Mouse (Mus musculus): ENCODE measurements around the gene Krtap5-2.

- TF ChIP-seq CTCF (IDR thresholded peaks at IDR 0.05; ENCODE audit: low read depth, low read length) (no peak), POLR2A (IDR thresholded peaks at IDR 0.05; ENCODE audit: insufficient read depth, low read length) (no peak), EP300 (IDR thresholded peaks at IDR 0.05; ENCODE audit: insufficient read depth, low read depth, low read length) (no peak)
These were observed 22.9 kb upstream of the Krtap5-2 start for GRCm38 (mm10) chr7:142198748-142199147.
